Comparison of ENCODE assay signal across 13 mouse cellular contexts in the genomic region with DNA sequence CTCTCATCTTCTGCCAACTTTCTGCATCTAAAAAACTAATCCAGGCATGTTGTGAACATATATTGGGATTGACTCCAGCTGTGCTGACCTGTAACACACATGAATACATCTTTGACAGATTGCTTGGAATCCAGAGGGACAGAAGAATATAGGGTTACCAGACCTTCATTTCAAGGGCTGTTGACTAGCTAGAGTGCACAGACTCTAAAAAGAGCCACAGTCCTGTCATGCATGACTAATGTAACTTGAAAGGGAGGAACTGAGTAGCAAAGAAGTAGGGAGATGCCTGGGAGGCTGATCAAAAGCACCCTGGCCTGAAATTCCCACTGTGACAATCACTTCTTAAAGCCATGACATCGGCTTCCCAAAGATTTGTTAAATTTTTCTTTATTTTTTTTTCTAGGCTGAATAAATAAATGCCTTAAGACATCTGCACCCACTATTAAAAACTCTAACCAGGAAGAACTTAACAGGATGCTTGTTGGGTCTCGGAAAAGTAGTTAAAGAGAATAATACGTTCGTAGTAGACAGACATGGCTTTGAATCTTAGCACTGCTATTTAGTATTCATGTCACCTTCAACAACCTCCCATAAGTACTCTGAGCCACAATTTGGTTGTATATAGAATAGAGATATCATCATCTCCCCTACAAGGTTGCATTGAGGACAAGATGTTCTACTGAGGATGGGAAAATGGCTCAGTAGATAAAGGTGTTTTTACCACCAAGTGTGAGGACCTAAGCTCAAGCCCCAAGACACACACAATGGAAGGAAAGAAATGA.
DNase-seq lines count a peak whose midpoint lies in the region; ATAC-seq lines count a peak whose summit lies in the region.
"Had no signal": no experiment of that assay in that cellular context is flagged by ENCODE, and none has a peak within 500 bp of the region (broad histone marks: within the 10 kb centered on the region; RNA-seq: fewer than 3 reads in every experiment).

No protein-coding gene starts in this region.

- H3K27ac ChIP-seq in forebrain, embryonic 11.5 days (ENCODE audit: low read depth, low read length) = no peak overlapping the region
- no peak overlapping the region for H3K27ac ChIP-seq in forebrain, embryonic 15.5 days (replicated peaks)
- H3K27ac ChIP-seq in midbrain, embryonic 11.5 days (ENCODE audit: low read depth, low read length) = no peak overlapping the region
- no peak overlapping the region for H3K27ac ChIP-seq in midbrain, embryonic 15.5 days
- H3K27ac ChIP-seq: embryonic facial prominence, embryonic 15.5 days had no signal

- H3K4me1 ChIP-seq in forebrain, embryonic 11.5 days (replicated peaks; ENCODE audit: control insufficient read depth, insufficient read depth, low read length) = no peaks in the 10 kb centered on the region
- H3K4me1 ChIP-seq in forebrain, embryonic 15.5 days = no peaks in the 10 kb centered on the region
- no peaks in the 10 kb centered on the region for H3K4me1 ChIP-seq in midbrain, embryonic 11.5 days (ENCODE audit: control insufficient read depth, insufficient read depth, low read length)
- H3K4me1 ChIP-seq in midbrain, embryonic 15.5 days = no peaks in the 10 kb centered on the region
- H3K4me1 ChIP-seq: embryonic facial prominence, embryonic 15.5 days had no signal

- H3K9me3 ChIP-seq in forebrain, embryonic 11.5 days (ENCODE audit: control insufficient read depth, low read length) = no peaks in the 10 kb centered on the region
- no peaks in the 10 kb centered on the region for H3K9me3 ChIP-seq in forebrain, embryonic 15.5 days
- H3K9me3 ChIP-seq in midbrain, embryonic 11.5 days (ENCODE audit: control insufficient read depth, low read length) = no peaks in the 10 kb centered on the region
- H3K9me3 ChIP-seq in midbrain, embryonic 15.5 days = no peaks in the 10 kb centered on the region
- H3K9me3 ChIP-seq: embryonic facial prominence, embryonic 15.5 days had no signal

- no peak overlapping the region for H3K4me2 ChIP-seq in forebrain, embryonic 11.5 days (ENCODE audit: low read depth, low read length, severe bottlenecking)
- no peak overlapping the region for H3K4me2 ChIP-seq in forebrain, embryonic 15.5 days (replicated peaks)
- no peak overlapping the region for H3K4me2 ChIP-seq in midbrain, embryonic 11.5 days
- no peak overlapping the region for H3K4me2 ChIP-seq in midbrain, embryonic 15.5 days
- H3K4me2 ChIP-seq: embryonic facial prominence, embryonic 15.5 days; lung, embryonic 14.5 days had no signal

- WGBS in forebrain, embryonic 11.5 days = 30% methylated on average over 4 of the region's 4 CpGs
- 22% methylated on average over 4 of the region's 4 CpGs for WGBS in forebrain, embryonic 15.5 days
- WGBS in midbrain, embryonic 11.5 days = 41% methylated on average over 4 of the region's 4 CpGs
- 47% methylated on average over 4 of the region's 4 CpGs for WGBS in midbrain, embryonic 15.5 days

- H3K9ac ChIP-seq in forebrain, embryonic 11.5 days (ENCODE audit: low read length) = no peak overlapping the region
- H3K9ac ChIP-seq in forebrain, embryonic 15.5 days (replicated peaks) = no peak overlapping the region
- no peak overlapping the region for H3K9ac ChIP-seq in midbrain, embryonic 11.5 days (ENCODE audit: low read length)
- no peak overlapping the region for H3K9ac ChIP-seq in midbrain, embryonic 15.5 days
- H3K9ac ChIP-seq: embryonic facial prominence, embryonic 15.5 days; lung, embryonic 14.5 days had no signal

- H3K27me3 ChIP-seq in forebrain, embryonic 11.5 days (ENCODE audit: control insufficient read depth, insufficient read depth, low read length) = no peaks in the 10 kb centered on the region
- H3K27me3 ChIP-seq in forebrain, embryonic 15.5 days = no peaks in the 10 kb centered on the region
- no peaks in the 10 kb centered on the region for H3K27me3 ChIP-seq in midbrain, embryonic 11.5 days (ENCODE audit: control insufficient read depth, insufficient read depth, low read length)
- no peaks in the 10 kb centered on the region for H3K27me3 ChIP-seq in midbrain, embryonic 15.5 days (replicated peaks)
- H3K27me3 ChIP-seq: embryonic facial prominence, embryonic 15.5 days had no signal

- DNase-seq in forebrain, embryonic 11.5 days (ENCODE audit: low spot score) = no peak
- no peak for DNase-seq in midbrain, embryonic 11.5 days (ENCODE audit: low spot score, missing footprints)
- peak; percentile 5 for DNase-seq in forelimb bud, embryonic 11.5 days (ENCODE audit: low read depth, low spot score)
- peak; percentile 64 for DNase-seq in retina, embryonic 14.5 days (ENCODE audit: low spot score)
- no peak for DNase-seq in frontal cortex, postnatal 36 days (ENCODE audit: low spot score in 2 of 2)
- DNase-seq in right cerebral cortex, adult 18-20 months = no peak
- DNase-seq: adrenal gland, adult 8-10 months; cerebellum, adult 9-11 months; heart, adult 18-20 months; lung, embryonic 14.5 days had no signal

- no peak overlapping the region for H3K4me3 ChIP-seq in forebrain, embryonic 11.5 days (ENCODE audit: low read depth, low read length)
- H3K4me3 ChIP-seq in forebrain, embryonic 15.5 days = no peak overlapping the region
- H3K4me3 ChIP-seq in midbrain, embryonic 11.5 days (ENCODE audit: low read depth, low read length) = no peak overlapping the region
- no peak overlapping the region for H3K4me3 ChIP-seq in midbrain, embryonic 15.5 days
- H3K4me3 ChIP-seq: embryonic facial prominence, embryonic 15.5 days had no signal

- ATAC-seq in forebrain, embryonic 11.5 days (replicated peaks; ENCODE audit: low FRiP score) = peak; percentile 86
- ATAC-seq in forebrain, embryonic 15.5 days (replicated peaks) = no peak; the same call in 1 of the 2 replicates
- peak; percentile 88 for ATAC-seq in midbrain, embryonic 11.5 days (ENCODE audit: low FRiP score)
- ATAC-seq in midbrain, embryonic 15.5 days (replicated peaks) = no peak

- H3K36me3 ChIP-seq in forebrain, embryonic 11.5 days (ENCODE audit: control insufficient read depth, insufficient read depth, low read length) = no peaks in the 10 kb centered on the region
- no peaks in the 10 kb centered on the region for H3K36me3 ChIP-seq in forebrain, embryonic 15.5 days
- H3K36me3 ChIP-seq in midbrain, embryonic 11.5 days (ENCODE audit: control insufficient read depth, insufficient read depth, low read length) = no peaks in the 10 kb centered on the region
- H3K36me3 ChIP-seq in midbrain, embryonic 15.5 days (replicated peaks) = no peaks in the 10 kb centered on the region
- H3K36me3 ChIP-seq: embryonic facial prominence, embryonic 15.5 days had no signal

Comparison
In these comparisons a context has a peak if more than half of its experiments do, and no peak if none do; other contexts are left out.
1. ATAC-seq: peak in forebrain, embryonic 11.5 days (single experiment) and midbrain, embryonic 11.5 days (single experiment); none in forebrain, embryonic 15.5 days (single experiment) and midbrain, embryonic 15.5 days (single experiment).
2. DNase-seq: peak in forelimb bud, embryonic 11.5 days (single experiment) and retina, embryonic 14.5 days (single experiment); none in forebrain, embryonic 11.5 days (single experiment), midbrain, embryonic 11.5 days (single experiment), frontal cortex, postnatal 36 days (0 of 2) and right cerebral cortex, adult 18-20 months (single experiment).